Mouse (Mus musculus): ENCODE results near the gene Gm13539.
"Not testable (repeated sequence)": the region's sequence is repeated elsewhere in the genome, so short reads cannot be mapped to it uniquely, and the experiment has no call there.

DNA sequence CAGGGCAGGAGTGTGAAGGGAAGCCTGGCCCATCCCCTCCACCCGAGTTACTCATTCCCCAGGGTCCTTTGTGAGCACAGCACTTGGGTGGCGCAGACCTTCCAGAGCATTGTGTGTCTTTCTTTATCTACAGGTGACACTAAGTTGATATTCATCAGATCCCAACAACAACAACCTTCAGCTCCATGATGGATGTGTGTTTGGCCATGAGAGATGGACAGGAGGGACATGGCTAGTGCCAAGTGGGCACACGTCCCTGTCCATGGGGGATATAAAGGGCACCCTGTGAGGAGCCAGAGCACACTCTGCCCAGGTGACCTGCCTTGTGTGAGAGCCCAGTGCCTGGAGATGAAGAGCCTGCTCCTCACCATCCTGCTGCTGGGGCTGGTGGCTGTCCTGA, 45.3 kb upstream of the Gm13539 start, which contains the start of gene Obp2b:
- not testable (repeated sequence) for TF ChIP-seq CTCF, POLR2A (IDR thresholded peaks at IDR 0.05; ENCODE audit: insufficient read depth, low read depth, low read length)

Data from olfactory bulb, adult 2 months (tissue).